Mouse (Mus musculus): ENCODE data around the gene Haus4.

Gene Haus4

GRCm38 (mm10) chr14:54572790-54573736 is 18.6 kb upstream of the Haus4 start:
- DNase-seq (ENCODE audit: low read depth, low spot score), result no peak

- no peak for DNase-seq (ENCODE audit: low read depth, low spot score)
Measured at GRCm38 (mm10) chr14:54572122-54572521, 17.7 kb upstream of the Haus4 start.

- DNase-seq (ENCODE audit: low read depth, low spot score), result no peak
Measured at GRCm38 (mm10) chr14:54569451-54570392, 15.3 kb upstream of the Haus4 start.

- no peak for DNase-seq (ENCODE audit: low read depth, low spot score)
Measured at GRCm38 (mm10) chr14:54568694-54569414, 14.4 kb upstream of the Haus4 start.

- no peak for DNase-seq (ENCODE audit: low read depth, low spot score)
Measured at GRCm38 (mm10) chr14:54560527-54561242, 6.3 kb upstream of the Haus4 start.

- no peak for DNase-seq (ENCODE audit: low read depth, low spot score)
Measured at GRCm38 (mm10) chr14:54557330-54557729, 2.9 kb upstream of the Haus4 start.

GRCm38 (mm10) chr14:54553454-54553974 is 902 bp downstream of the Haus4 start:
- DNase-seq (ENCODE audit: low read depth, low spot score), result no peak

GRCm38 (mm10) chr14:54544703-54545102 is 9.7 kb downstream of the Haus4 start:
- no peak for DNase-seq (ENCODE audit: low read depth, low spot score)

- DNase-seq (ENCODE audit: low read depth, low spot score), result no peak
Measured at GRCm38 (mm10) chr14:54540771-54541170, 13.6 kb downstream of the Haus4 start.

- no peak for DNase-seq (ENCODE audit: low read depth, low spot score)
Measured at GRCm38 (mm10) chr14:54538580-54538979, 15.8 kb downstream of the Haus4 start.

- peak; percentile 68 for DNase-seq (ENCODE audit: low read depth, low spot score)
Measured at GRCm38 (mm10) chr14:54528446-54529111, 25.8 kb downstream of the Haus4 start.

- DNase-seq (ENCODE audit: low read depth, low spot score), result no peak
Measured at GRCm38 (mm10) chr14:54528007-54528393, 26.4 kb downstream of the Haus4 start.

- no peak for DNase-seq (ENCODE audit: low read depth, low spot score)
Measured at GRCm38 (mm10) chr14:54527227-54528006, 27.0 kb downstream of the Haus4 start.

GRCm38 (mm10) chr14:54523600-54523999 is 30.8 kb downstream of the Haus4 start:
- DNase-seq (ENCODE audit: low read depth, low spot score), result no peak

GRCm38 (mm10) chr14:54516710-54517310 is 37.6 kb downstream of the Haus4 start:
- DNase-seq (ENCODE audit: low read depth, low spot score), result no peak

- DNase-seq (ENCODE audit: low read depth, low spot score), result no peak
Measured at GRCm38 (mm10) chr14:54509774-54510173, 44.6 kb downstream of the Haus4 start.

GRCm38 (mm10) chr14:54503092-54503491 is 51.3 kb downstream of the Haus4 start:
- DNase-seq (ENCODE audit: low read depth, low spot score), result no peak

GRCm38 (mm10) chr14:54501365-54501764 is 53.1 kb downstream of the Haus4 start:
- no peak for DNase-seq (ENCODE audit: low read depth, low spot score)

- DNase-seq (ENCODE audit: low read depth, low spot score), result no peak
Measured at GRCm38 (mm10) chr14:54499330-54499729, 55.1 kb downstream of the Haus4 start.

All from WW6 (cell line).